Mouse (Mus musculus): ENCODE measurements around the gene Trim75. TPM values are rescaled to one million over a fixed set of nuclear protein-coding genes. Genes with fewer than 3 reads are reported as not detected.

The Trim75 gene
- not detected in 4 replicates for total RNA-seq (2023)

DNA sequence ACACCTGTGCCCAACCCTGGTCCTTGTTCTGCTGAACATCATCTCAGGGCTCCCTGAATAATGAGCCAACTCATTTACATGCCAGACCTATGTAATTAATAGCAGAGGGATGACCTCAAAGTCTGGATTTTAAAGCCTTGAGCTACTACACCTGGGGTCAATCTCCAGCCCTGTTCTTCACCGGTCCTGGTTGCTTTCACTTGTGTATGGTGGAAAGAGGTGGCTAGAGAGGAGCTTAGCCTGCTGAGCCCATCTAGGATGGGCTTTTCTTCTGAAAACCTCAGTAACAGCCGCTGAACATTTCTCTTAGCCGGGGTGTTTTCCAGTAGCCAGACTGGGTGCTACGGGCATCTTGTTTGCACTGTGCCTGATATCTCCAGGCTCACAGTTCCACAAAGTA lies at the start of gene Trim75:
Gene Trim75 (minus strand): TSS at position 101 of the 400 bp plus-strand sequence.

DNA sequence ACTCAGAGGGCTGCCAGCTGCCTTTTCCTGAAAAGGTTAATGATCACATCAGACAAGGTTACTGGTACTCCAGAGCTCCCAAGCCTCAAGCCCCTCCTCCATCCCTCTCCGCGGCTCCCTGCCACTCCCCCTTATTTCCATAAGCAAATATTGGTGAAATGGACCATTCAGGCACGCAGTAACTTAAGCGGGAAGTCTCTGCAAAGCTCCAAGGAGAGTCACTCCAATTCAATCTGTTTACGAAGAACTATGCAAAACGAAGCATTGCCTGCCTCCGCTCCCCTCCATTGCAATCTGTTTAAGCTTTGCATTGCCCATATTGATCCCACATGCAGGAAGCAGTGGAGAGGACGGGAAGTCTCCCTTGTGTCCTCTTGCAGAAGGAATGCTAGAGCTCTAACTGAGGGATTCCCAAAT lies 49.5 kb upstream of the Trim75 start, which contains the start of gene Apela:
Gene Apela (minus strand): TSS at position 220 of the 417 bp plus-strand sequence.

DNA sequence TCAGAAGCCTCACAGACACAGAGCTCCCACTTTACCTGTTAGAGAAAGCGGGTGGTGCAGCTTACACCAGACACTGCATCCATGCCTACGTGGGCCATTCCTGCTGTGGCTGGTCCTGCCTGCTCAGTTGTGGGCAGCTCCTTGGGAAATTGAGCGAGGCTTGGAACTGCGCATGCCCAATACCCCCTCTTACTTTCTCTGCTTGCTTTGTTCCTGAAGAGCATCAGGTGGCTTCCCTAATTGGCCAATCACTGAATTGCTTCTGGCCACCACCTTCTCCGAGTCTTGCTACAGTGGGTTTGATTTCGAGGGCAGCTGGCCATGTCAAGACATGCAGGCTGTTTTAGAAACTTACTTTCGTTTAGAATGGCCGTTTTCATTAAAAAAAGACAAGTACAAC lies 30.8 kb upstream of the Trim75 start, which contains the start of the genes Trim61 and Trim60:
Gene Trim61 (minus strand): TSS at position 101 of the 400 bp plus-strand sequence.
Gene Trim60 (minus strand): TSS at position 162 of the 400 bp plus-strand sequence.

GRCm38 (mm10) chr8:64946820-64947697 lies 40.6 kb downstream of the Trim75 start, which contains the start of gene Tmem192:
Tmem192 (plus strand) TSS chr8:64947185.

Other genes starting within 250 kb of the Trim75 start
- 19.5 to 29.2 TPM (median 23.3 TPM) in 4 replicates for gene Klhl2, start 137.8 kb downstream of the Trim75 start, total RNA-seq (2023)
- gene Tmem192, start 40.6 kb downstream of the Trim75 start, total RNA-seq (2023) = 44.5 to 54.5 TPM (median 45.5 TPM) in 4 replicates
- gene Trim61, start 30.7 kb upstream of the Trim75 start, total RNA-seq (2023) = not detected in 4 replicates
- not detected in 4 replicates for gene Trim60, start 30.8 kb upstream of the Trim75 start, total RNA-seq (2023)
- not detected in 4 replicates for gene Apela, start 49.5 kb upstream of the Trim75 start, total RNA-seq (2023)
- not detected in 4 replicates for gene Gm10663, start 87.2 kb upstream of the Trim75 start, total RNA-seq (2023)
- gene BC030870, start 141.7 kb upstream of the Trim75 start, total RNA-seq (2023) = not detected in 4 replicates

Data from B cell, adult 62 days (primary cell).